Mouse (Mus musculus) 3T3-L1 (cell line): ENCODE measurements around the gene Glt6d1.
"Not testable (repeated sequence)": the region's sequence is repeated elsewhere in the genome, so short reads cannot be mapped to it uniquely, and the experiment has no call there.

ENCODE experiments used
- DNase-seq: peaks from one replicate; pipeline ENCODE4 v3.0.0-alpha.2; 2015; ENCODE audit warnings: low read depth, low spot score

The Glt6d1 gene

DNA sequence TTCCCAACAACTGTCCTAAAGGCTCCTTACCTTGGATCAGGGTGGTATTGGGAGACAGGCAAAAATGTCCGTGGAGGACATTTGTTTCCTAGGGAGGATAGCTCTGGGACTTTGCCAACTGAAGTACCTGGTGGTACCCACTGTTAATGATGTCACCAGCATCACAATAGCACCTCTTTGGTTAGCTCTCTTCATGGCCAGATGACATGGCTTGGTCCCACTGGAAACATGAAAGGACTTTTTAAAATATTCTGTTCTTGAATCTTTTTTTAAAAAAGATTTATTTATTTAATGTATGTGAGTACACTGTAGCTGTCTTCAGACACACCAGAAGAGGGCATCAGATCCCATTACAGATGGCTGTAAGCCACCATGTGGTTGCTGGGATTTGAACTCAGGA lies at the start of gene Glt6d1:
Gene Glt6d1, minus strand, starts transcription at position 101 of the 400 bp plus-strand sequence.
- DNase-seq = not testable (repeated sequence)

DNA sequence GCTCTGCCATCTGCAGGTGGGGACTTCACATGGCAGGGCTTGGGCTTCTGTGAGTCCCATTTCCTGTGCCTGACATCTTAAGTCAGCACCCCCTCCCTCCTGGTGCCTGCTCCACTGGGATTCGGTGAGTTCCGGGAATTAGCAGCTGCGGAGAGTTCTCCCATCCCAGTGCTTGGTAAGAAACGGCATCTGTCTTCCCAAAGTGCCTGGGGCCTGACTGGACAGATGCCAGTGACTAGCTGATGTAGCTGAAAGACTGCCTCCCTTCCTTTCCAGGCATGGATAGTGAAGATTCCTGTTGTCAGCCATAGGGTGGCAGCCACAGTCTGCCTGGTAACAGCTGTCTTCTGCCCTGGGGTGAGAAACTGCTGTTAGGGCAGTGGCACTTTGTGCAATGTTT lies 49.8 kb upstream of the Glt6d1 start:
- DNase-seq = peak; percentile 87

DNA sequence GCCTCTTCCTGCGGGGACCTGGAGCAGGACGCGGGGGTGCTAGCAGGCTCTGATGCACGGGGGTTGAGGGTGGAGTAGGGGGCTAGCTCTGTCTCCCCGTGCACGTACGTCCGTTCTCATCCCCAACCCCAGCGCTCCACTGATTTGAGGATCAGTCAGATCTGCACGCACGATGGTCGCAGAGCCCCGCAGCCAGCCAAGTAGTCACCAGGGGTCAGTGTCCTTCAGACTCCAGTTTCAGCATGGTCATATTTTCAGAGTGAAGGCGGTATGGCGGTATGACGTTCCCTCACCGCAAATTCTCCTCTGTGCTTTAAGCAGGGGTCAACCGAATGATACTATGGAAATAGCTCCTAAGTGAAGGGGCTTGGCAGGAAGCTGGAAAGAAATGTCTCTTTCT lies 48.6 kb upstream of the Glt6d1 start:
- DNase-seq = no peak

DNA sequence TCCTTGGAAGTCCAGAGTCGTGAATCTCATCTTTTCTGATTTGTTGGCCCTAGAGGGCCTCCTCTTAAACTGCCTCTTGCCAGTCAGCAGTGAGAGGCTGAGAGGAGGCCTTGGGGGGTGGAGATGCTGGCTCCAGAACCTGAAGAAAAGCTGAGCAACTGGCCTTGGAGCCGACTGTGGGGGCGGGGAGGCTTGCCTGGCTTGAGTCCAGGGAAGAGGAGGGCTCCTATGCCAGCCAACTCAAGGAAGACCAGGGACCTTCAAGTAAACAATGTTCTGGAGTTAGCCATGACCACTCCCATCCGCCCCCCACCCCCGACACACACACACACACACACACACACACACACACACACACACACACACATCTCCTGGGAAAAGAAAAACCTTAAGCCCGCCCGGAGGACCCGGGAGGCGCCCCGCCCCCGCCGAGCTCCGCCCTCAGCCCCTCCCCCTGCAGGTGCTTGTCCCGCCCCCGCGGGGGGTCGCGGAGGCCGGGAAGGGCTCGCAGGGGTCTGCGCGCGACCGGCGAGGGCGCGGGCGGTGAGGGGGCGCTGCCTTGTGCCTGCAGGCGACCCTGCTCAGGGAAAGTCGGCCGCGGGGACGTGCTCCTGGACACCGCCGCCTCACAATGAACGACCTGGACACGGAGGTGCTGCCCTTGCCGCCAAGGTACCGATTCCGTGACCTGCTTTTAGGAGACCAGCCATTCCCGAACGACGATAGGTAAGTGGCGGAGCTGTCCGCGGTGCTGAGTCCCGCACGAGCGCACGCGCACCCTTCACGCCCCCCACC lies 47.9 kb upstream of the Glt6d1 start, which contains the start of gene Kcnt1:
Gene Kcnt1, plus strand, starts transcription at position 398 of the 795 bp plus-strand sequence.
- no peak for DNase-seq

DNA sequence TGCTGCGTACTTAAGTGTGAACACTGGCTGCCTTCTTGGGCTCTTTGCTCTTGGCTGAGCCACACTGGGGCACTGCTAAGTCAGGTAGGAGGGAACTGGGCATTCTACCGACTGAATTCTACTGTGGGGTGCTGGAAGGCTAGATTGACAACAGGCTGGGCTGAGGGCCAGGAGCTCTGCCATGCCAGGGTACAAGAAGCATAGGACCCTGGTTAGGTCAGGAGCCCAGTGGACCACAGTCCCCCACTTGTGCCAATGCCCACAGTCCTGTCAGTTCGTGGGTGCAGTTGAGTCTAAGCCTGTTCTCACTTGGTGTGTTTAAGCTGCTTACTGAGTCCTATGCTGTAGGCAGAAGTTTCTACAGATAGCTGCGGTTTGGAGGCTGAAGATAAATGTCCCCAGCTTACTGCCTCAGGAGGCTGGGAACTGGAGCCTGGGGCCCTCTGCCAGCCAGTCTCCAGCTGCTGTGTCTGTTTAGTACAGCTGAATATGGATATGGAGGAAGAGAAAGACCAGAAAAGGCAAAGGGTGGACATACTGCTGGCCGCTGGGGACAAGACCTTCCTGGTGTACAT lies 47.1 kb upstream of the Glt6d1 start:
- no peak for DNase-seq

DNA sequence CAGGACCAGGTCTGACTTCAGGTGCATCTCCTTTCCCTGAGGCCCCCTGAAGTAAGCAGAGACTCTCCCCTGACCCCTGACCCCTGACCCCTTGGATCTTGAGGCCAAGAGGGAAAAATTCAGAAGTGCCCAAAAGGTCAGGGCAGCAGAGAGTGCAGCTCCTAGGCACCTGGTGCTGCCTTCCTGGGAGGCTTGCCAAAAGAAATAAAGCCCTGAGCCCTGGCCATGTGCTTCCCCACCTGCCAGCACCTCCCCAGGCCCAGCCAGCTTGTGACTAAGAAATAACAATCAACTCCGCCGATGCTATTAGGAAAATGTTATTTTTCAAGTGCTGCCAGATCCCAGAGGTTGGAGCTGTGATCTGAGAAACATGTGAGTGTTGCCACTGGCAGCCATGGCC lies 46.4 kb upstream of the Glt6d1 start:
- no peak for DNase-seq

DNA sequence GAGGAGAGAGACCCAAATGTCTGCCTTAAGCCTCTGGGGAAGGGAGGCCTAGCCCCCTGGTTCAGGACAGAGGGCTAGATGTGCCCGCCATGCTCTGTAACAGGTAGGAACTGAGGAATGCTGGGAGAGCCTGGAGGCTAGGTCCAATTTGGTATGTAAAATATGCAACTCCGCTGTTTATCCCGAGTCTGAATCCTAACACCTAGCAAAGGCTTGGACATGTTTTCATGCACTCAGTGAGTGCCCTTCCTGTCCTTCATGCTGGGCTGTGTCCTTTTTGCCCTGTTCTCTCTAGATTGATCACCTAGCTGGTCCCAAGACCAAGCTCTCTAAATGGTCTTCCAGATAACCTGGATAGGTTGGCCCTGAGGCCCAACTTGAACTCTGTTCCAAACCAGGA lies 44.2 kb upstream of the Glt6d1 start:
- DNase-seq = no peak

DNA sequence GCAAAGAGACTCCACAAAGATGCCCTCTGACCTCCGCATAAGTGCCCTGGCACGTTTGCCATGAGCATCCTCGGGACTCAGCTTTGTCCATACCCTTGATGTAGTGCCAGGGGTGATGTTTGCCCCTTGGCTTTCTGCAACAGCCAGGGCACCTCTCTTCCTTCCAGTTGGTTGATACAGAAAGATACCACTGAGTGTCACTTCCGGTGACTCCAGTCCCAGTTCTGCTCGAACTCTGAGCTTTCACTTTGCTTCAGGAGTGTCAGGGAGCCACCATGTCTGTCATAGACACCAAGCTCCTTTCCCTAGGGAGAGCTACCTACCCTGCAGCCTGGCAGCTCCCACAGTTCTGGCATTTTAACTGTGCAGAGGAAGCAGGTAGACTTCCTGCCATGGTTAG lies 38.4 kb upstream of the Glt6d1 start:
- no peak for DNase-seq

DNA sequence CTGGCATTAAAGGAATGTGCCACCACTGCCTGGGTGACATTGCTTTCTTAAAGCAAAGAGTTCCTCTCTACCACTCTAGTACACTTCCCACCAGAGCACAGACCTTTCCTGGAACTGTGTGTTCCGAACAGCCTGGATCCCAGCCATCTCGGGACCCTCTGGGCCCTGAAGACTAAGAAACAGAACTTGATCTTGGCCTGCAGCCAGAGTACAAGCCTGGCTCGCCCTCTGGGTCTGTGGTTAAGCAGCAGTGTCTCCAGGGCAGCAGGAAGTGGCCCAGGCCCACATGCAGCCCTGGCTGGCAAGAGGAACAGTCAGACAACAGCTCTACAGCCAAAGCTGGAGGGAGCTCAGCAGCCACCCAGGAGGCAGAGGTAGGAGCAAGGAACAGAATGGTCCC lies 37.0 kb upstream of the Glt6d1 start:
- peak; percentile 47 for DNase-seq

DNA sequence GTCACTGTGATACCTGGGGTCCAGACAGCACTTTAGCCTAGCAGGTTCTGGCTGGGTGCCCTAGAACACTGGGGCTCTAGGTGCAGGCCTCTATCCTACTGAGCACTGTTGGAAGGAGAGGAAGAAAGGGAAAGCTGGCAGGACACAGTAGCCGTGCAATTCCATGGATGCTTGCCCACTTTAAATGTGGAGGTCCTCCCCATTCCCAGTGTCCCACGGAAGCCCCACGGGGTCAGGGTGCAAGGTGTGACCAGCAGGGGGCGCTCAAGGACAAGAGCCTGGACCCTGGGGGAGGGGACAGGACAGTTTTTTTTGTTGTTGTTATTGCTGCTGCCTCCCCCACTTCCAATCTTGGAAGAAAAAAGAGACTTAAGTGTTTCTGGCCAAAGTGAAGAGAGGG lies 34.7 kb upstream of the Glt6d1 start:
- DNase-seq = peak; percentile 21

DNA sequence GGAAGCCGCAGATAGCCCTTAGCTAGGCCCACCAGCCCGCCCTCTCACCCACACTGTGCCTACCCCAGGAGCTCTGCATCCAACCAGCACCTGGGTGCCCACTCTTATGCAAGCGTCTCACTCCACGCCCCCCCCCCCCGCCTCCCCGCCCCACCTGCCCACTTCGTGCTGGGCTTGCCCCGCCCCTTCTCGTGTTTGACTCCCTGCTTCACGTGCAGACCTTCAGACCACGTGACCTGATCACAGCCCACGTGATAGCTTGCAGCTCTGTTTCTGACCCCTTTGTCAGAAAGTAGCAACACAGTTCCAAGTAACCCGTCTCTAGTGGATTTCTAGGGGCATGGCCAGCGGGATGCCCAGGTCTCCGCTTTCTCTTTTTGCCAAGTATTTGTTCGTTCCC lies 31.6 kb upstream of the Glt6d1 start, which contains the start of gene Sohlh1:
Gene Sohlh1, minus strand, starts transcription at position 23 of the 400 bp plus-strand sequence.
- no peak for DNase-seq

DNA sequence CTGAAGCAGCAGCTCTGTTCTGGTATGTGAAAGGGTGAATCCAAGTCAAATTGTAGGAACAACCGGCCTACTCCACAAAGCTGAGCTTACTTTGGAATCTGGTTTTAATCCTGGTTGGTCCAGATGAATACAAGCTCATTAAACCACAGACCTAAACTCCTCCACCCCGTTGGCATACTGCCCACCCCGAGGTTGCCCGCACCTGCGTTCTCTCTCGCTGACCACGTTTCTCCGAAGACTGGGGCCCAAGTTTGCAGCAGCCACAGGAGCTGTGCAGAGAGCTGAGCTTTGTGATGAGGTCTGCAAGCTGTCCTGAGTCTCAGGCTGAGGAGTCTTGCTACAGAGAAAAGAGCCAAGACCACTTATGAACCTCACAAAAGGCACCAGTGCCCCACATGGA lies 30.9 kb upstream of the Glt6d1 start:
- no peak for DNase-seq

DNA sequence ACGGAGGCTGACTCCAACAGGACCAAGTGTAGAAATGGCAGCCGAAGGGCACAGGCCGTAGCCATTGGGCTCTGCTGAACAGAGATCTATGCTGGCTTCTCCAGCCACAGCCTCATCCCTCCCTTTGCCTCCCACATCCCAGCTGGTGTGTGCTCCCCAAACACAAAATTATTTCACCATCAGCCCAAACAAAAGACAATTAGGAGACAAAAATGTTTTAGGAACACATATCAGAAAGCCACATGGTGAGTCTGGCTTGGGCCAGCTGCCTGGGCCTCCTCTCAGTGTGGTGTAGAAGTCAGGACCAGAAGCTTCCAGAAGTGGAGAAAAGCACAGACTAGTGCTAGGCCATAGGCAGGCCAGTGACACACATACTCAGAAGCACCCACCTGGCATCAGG lies 28.4 kb upstream of the Glt6d1 start:
- no peak for DNase-seq

DNA sequence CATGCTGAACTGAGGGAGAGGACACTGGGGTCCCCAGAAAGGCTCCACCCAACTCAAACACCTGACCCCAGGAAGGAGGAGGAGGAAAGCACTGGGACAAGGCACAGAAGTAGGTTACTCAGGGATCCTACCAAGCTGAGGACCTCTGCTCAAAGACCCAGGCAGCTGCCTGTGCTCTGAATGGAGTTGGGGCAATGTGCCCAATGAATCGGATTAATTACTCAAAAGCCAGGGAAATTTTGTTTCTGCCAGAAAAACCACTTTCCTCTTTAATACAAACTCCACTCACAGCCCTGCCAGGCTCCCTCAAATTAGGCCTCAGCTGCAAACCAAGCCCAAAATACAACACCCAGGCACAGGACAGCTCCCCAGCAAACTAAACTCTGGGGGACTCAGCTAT lies 27.1 kb upstream of the Glt6d1 start:
- no peak for DNase-seq

DNA sequence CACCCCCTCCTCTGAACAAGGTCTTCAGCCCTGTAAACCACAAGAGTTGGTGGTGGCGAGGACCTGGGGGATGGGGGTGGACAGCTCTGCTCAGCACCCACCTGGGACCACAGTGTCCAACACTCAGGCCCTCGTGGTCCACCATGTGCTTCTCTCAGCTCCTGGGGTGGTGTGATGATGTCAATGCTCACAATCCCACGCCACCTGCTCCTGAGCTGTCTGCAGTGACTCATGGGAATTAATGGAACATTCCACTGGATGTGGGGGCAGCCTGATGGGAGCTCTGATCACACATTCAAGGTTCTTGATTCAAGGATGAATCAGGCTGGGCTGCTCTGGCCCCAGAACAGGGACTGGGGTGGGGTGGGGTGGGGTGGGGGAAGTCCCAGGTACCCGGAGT lies 26.5 kb upstream of the Glt6d1 start:
- DNase-seq = peak; percentile 45

DNA sequence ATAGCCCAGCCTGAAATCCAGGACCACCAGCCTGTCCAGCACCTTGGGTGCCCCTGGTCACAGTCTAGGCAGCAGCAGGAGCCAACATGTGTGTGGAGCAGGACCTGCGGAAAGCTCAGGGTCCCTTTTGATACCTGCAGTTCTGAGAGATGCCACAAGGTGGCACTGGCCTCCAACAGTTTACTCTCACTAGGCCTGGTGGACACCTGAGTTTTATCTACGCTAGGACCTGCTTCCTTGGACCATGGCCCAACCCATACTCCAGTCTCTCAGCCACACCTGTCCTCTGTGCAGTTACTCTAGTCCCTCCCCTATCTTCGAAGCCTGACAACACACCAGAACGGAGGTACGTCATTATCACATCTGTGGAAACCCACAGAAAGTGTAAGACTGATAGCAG lies 20.6 kb upstream of the Glt6d1 start:
- DNase-seq = peak; percentile 80

DNA sequence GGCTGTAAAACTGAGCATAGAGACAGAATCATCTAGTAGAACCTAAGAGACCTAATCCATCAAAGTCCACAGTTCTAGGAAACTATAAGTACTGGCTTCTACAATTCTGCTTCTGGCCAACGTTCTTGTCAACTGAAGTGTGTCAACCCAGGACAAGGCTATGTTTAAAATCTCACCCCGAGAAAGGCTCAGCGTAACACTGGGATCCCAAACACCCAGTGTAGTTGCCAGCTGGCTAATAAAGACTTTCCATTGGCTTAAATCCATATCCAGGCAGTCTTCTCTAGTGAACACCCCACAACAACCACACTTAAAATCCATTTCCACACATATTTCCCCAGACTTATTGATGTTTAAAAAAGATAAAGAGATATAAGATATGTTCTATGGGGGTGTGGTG lies 15.1 kb upstream of the Glt6d1 start:
- DNase-seq = no peak

DNA sequence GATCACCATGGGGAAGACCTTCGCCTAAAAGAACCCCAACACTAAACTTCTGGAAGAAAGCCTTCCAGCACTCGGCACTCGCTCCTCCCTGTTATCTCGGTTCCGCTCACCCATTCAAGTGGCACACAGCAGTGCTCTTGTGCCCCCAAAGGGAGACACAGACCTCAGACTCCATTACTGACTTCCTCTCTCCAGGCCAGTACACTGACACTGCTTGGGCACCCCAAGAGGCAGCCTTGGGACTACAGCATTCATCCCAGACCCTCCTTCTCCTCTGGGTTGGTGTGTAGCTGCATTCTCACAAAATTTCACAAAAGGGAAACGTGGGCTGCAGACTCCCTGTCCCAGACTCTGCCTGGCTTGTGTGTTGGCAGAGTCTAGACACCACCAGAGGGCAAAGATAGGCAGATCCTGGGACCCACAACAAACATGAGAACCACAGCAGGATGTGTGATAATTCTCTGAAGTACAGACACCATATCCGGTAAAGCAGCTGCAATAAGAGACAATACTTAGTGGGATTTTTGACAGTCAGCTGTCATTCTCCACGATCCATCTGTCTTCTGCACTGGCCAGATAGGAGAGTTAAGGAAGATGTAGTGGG lies 12.8 kb upstream of the Glt6d1 start:
- no peak for DNase-seq

DNA sequence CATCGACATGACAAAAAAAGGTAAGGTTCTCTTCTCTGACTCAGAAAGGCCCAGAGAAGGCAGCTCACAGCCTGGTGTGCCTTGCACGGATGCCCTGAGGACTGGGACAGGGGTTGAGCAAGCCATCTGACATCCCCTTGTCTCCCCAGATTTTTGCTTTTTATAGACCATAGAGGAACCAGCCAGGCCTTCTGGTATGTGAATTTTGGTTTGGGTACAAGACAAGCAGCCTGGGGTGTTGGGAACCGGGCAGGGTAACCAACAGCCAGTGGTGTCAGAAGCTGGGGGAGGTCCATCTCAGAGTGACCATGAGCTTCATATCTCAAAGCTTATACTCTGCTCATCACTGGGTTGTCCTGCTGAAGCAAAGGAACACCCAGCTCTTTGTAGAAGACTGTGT lies 9.1 kb upstream of the Glt6d1 start:
- DNase-seq = no peak

DNA sequence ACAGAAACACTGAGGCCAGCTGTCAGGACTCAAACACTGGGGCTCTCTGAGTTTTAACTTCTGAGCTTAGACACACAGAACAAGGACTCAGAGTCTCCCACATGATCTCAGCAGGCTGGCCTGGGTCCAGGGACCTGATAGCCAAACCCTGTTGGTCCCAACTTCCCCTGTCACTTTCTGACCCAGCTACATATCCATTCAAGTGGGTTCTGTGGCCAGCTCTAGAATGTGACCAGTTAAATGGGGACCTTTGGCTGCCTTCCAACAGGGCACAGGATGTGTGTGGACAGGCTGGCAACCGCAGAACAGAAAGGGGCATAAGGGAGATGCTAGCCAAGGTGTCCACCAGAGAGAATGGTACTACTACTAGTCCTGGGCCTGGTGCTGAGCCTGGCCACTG lies 7.2 kb upstream of the Glt6d1 start, which contains the start of gene Lcn9:
Gene Lcn9, plus strand, starts transcription at position 348 of the 400 bp plus-strand sequence.
- DNase-seq = peak; percentile 6

DNA sequence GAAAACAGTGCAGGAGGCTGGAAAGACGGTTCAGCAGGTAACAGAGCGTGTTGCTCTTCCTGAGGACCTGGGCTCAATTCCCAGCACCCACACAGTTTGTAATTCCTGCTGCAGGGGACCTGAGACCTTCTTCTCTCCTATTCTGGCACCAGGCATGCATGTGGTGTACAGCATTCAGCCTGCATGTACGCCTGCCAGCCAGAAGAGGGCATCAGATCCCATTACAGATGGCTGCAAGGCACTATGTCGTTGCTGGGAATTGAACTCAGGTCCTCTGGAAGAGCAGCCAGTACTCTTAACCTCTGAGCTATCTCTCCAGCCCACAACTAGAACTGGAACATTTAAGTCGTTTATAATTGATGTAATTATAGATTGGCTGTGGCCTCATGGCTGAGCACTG lies 2.3 kb downstream of the Glt6d1 start:
- no peak for DNase-seq

DNA sequence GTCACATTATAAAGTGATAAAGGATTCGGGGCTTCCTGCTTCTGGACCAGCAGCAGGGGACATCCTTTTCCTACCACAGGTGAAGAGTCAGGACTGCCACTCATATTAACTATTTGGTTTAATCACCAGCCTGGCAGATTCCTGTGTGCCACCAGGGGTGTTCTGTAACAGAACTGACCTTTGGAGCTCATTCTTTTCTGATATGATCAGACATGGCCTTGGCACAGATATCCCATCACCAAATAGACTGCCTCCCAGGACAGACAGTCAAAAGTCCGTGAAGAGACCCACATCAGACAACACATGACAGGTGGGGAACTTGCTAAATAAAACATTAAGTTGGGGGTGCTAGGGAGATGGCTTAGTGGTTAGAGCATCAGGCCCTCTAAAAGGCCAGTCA lies 3.9 kb downstream of the Glt6d1 start:
- DNase-seq = no peak

DNA sequence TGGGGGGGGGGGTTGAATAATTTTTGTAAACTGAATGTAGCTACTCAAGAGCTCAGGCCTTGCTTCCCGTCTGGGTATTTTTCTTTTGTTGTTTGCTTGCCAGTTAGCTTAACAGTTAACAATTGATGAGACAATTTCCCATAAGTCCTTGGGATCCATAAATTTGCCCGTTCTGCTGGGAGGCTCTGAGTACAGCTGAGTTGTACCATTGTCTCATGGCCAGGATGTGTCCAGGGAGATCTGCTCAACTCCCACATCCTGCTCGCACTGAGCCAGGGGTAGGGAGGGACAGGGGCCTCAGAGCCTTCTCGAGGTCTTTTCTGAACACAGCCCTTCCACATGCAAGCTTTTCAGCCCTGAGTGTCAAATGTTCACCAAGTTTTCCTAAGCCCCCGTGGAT lies 17.6 kb downstream of the Glt6d1 start:
- no peak for DNase-seq
